Mouse (Mus musculus) forebrain, postnatal 0 days (tissue): ENCODE measurements around the gene Galnt10. TPM values are rescaled to one million over a fixed set of nuclear protein-coding genes. Genes with fewer than 3 reads are reported as not detected.
A peak's percentile ranks its signal among the peaks of the same experiment; 100 is the strongest.

Experiments
- ATAC-seq: fragments of 200-750 bp; cut with Nextera tagmentation; 2 replicates; pipeline ENCODE4 v1.8.0; 2017; ENCODE audit warnings: mild to moderate bottlenecking, moderate library complexity
- DNase-seq: peaks from one replicate; pipeline ENCODE4 v3.0.0-alpha.2; 2015
- H3K27ac ChIP-seq: fragments of 300-500 bp; sonication (generic); 2 replicates; pipeline ENCODE4 v1.5.1; 2014; ENCODE audit warnings: low read depth, mild to moderate bottlenecking, antibody characterized with exemption, low read length, moderate library complexity, mixed read lengths
- H3K27me3 ChIP-seq: fragments of 300-500 bp; sonication (generic); 2 replicates; pipeline ENCODE4 v1.6.1; 2014; ENCODE audit warnings: mild to moderate bottlenecking, low read length, mixed read lengths; ENCODE audit not compliant: insufficient read depth
- H3K36me3 ChIP-seq: fragments of 300-500 bp; sonication (generic); 2 replicates; pipeline ENCODE4 v1.6.1; 2014; ENCODE audit warnings: mild to moderate bottlenecking, moderate library complexity; ENCODE audit not compliant: insufficient read depth
- H3K4me1 ChIP-seq: fragments of 300-500 bp; sonication (generic); 2 replicates; pipeline ENCODE4 v1.6.1; 2014; ENCODE audit warnings: antibody characterized with exemption; ENCODE audit not compliant: insufficient read depth
- H3K4me2 ChIP-seq: fragments of 300-500 bp; sonication (generic); 2 replicates; pipeline ENCODE4 v1.6.1; 2014; ENCODE audit warnings: low read depth, mild to moderate bottlenecking, moderate library complexity
- H3K4me3 ChIP-seq: fragments of 300-500 bp; sonication (generic); 2 replicates; pipeline ENCODE4 v1.5.1; 2014; ENCODE audit warnings: low read depth, low read length, mixed read lengths
- H3K9ac ChIP-seq: fragments of 300-500 bp; sonication (generic); 2 replicates; pipeline ENCODE4 v1.6.1; 2014; ENCODE audit warnings: mild to moderate bottlenecking
- H3K9me3 ChIP-seq: fragments of 300-500 bp; sonication (generic); 2 replicates; pipeline ENCODE4 v1.6.1; 2016; ENCODE audit warnings: low read length
- CTCF ChIP-seq: sonication (generic); IDR thresholded peaks from 2 replicates; pipeline ENCODE4 v1.5.1; 2016; ENCODE audit warnings: antibody characterized with exemption, control low read depth, low read depth
- WGBS: fragments of 180-500 bp; shearing (Covaris S2); extraction: QIAGEN DNeasy Blood & Tissue Kit; methylation state at CpG from one replicate; pipeline ENCODE4 v1.1.7; 2014; 5-methylcytosine and 5-hydroxymethylcytosine counted together
- polyA plus RNA-seq: library from polyadenylated mRNA; unstranded; fragments of >200 nt; fragmentation: Nextera tagmentation; extraction: Ambion mirVana; gene quantifications from 2 replicates; pipeline ENCODE4 v1.2.1, GENCODE M21; 2015
- total RNA-seq: library from RNA; depleted of rRNA; stranded (reverse); fragments of >200 nt; gene quantifications from 2 replicates; pipeline ENCODE4 v1.2.3, GENCODE M21; 2014; rRNA removed

Gene Galnt10
- total RNA-seq (14.5 and 20.7 TPM in 2 replicates), polyA plus RNA-seq (8.0 and 9.5 TPM in 2 replicates)

- peak; percentile 94 for DNase-seq
- peak within 1 kb of the TSS; percentile 71 for H3K4me3 ChIP-seq
These were observed at the start of gene Galnt10 for GRCm38 (mm10) chr11:57645018-57645559. TSS of gene Galnt10 (plus strand) at chr11:57645442.

GRCm38 (mm10) chr11:57595899-57596298 is 49.3 kb upstream of the Galnt10 start:
- Histone ChIP-seq H3K4me2 (no peak overlapping the region), H3K9me3 (no peaks in the 10 kb centered on the region), H3K36me3 (no peaks in the 10 kb centered on the region), H3K4me3 (no peak overlapping the region), H3K9ac (no peak overlapping the region), H3K4me1 (peaks cover 19% of the 10 kb centered on the region; the same call in 1 of the 2 replicates), H3K27ac (no peak overlapping the region), H3K27me3 (0 out of 2 replicates have a peak, but pooled peaks cover 3% of the 10 kb centered on the region)
- DNase-seq (no peak), ATAC-seq (no peak)
- WGBS = 65% methylated on average over 5 of the region's 5 CpGs
- TF ChIP-seq CTCF = no peak

More at GRCm38 (mm10) chr11:57645018-57645559, at the start of gene Galnt10:
- Histone ChIP-seq H3K36me3 (no peaks in the 10 kb centered on the region), H3K27ac (peak within 1 kb of the TSS; percentile 72), H3K4me1 (peaks cover 8% of the 10 kb centered on the region), H3K9ac (peak within 1 kb of the TSS; percentile 88), H3K9me3 (no peaks in the 10 kb centered on the region), H3K27me3 (no peaks in the 10 kb centered on the region), H3K4me2 (peak within 1 kb of the TSS; percentile 97)
- TF ChIP-seq CTCF = peak; percentile 71
- WGBS = under 1% methylated on average over 50 of the region's 60 CpGs
- ATAC-seq = peak; percentile 93

GRCm38 (mm10) chr11:57598161-57598560 is 47.1 kb upstream of the Galnt10 start:
- Histone ChIP-seq H3K27ac (peak overlapping the region; percentile 62), H3K4me1 (peaks cover 19% of the 10 kb centered on the region; the same call in 1 of the 2 replicates), H3K4me3 (no peak overlapping the region), H3K9ac (no peak overlapping the region), H3K4me2 (no peak overlapping the region), H3K36me3 (no peaks in the 10 kb centered on the region), H3K27me3 (0 out of 2 replicates have a peak, but pooled peaks cover 3% of the 10 kb centered on the region), H3K9me3 (no peaks in the 10 kb centered on the region)
- DNase-seq (peak; percentile 65), ATAC-seq (peak; percentile 59)
- 32% methylated on average over 5 of the region's 5 CpGs for WGBS
- no peak for TF ChIP-seq CTCF

GRCm38 (mm10) chr11:57599304-57599703 is 45.9 kb upstream of the Galnt10 start:
- Histone ChIP-seq H3K4me3 (no peak overlapping the region), H3K9me3 (no peaks in the 10 kb centered on the region), H3K36me3 (no peaks in the 10 kb centered on the region), H3K27me3 (peaks cover 7% of the 10 kb centered on the region; the same call in 1 of the 2 replicates), H3K4me2 (no peak overlapping the region), H3K4me1 (peaks cover 19% of the 10 kb centered on the region; the same call in 1 of the 2 replicates), H3K9ac (no peak overlapping the region), H3K27ac (0 out of 2 replicates have a peak overlapping the region, but pooled peaks have one; percentile 9)
- ATAC-seq (no peak), DNase-seq (no peak)
- WGBS = 59% methylated on average over 6 of the region's 6 CpGs
- TF ChIP-seq CTCF = no peak

GRCm38 (mm10) chr11:57600113-57600512 is 45.1 kb upstream of the Galnt10 start:
- TF ChIP-seq CTCF = no peak
- H3K4me3 ChIP-seq = no peak overlapping the region
- H3K27ac ChIP-seq = no peak overlapping the region
- peaks cover 19% of the 10 kb centered on the region; the same call in 1 of the 2 replicates for H3K4me1 ChIP-seq
- WGBS = 8% methylated on average over 8 of the region's 8 CpGs
- H3K4me2 ChIP-seq = no peak overlapping the region
- no peak overlapping the region for H3K9ac ChIP-seq
- DNase-seq = no peak
- peaks cover 7% of the 10 kb centered on the region; the same call in 1 of the 2 replicates for H3K27me3 ChIP-seq
- no peaks in the 10 kb centered on the region for H3K36me3 ChIP-seq
- no peaks in the 10 kb centered on the region for H3K9me3 ChIP-seq
- no peak for ATAC-seq

GRCm38 (mm10) chr11:57600621-57601121 is 44.6 kb upstream of the Galnt10 start:
- ATAC-seq (peak; percentile 85), DNase-seq (peak; percentile 77)
- H3K9me3 ChIP-seq = no peaks in the 10 kb centered on the region
- H3K4me1 ChIP-seq = peaks cover 19% of the 10 kb centered on the region; the same call in 1 of the 2 replicates
- H3K27ac ChIP-seq = no peak overlapping the region
- peaks cover 7% of the 10 kb centered on the region; the same call in 1 of the 2 replicates for H3K27me3 ChIP-seq
- TF ChIP-seq CTCF = no peak
- no peak overlapping the region for H3K4me3 ChIP-seq
- no peak overlapping the region for H3K4me2 ChIP-seq
- H3K36me3 ChIP-seq = no peaks in the 10 kb centered on the region
- WGBS = 9% methylated on average over 4 of the region's 4 CpGs
- H3K9ac ChIP-seq = no peak overlapping the region
